Mouse (Mus musculus) MEL (cell line): Measurements from ENCODE around the gene Slco3a1.

Experiments used
- CTCF ChIP-seq, 3 experiments: IDR thresholded peaks in 2 of 3; conservative IDR thresholded peaks in 1 of 3; 2 replicates each; pipeline ENCODE4 v1.5.1; 2011 to 2012; ENCODE audit warnings: low read length in 3 of 3, low read depth in 2 of 3, mild to moderate bottlenecking in 2 of 3, improper control_type of control experiment in 1 of 3, inconsistent platforms in 1 of 3, mixed read lengths in 1 of 3, moderate library complexity in 1 of 3; ENCODE audit not compliant: control insufficient read depth in 1 of 3, insufficient read depth in 1 of 3, poor library complexity in 1 of 3, severe bottlenecking in 1 of 3
- GABPA ChIP-seq: IDR thresholded peaks from 2 replicates; pipeline ENCODE4 v1.6.1; 2012; ENCODE audit warnings: low read depth, mild to moderate bottlenecking, inconsistent platforms, low read length, improper control_type of control experiment, moderate library complexity
- NRF1 ChIP-seq: IDR thresholded peaks from 2 replicates; pipeline ENCODE4 v1.6.1; 2014; ENCODE audit warnings: low read depth, mild to moderate bottlenecking, inconsistent platforms, low read length, improper control_type of control experiment, moderate library complexity; ENCODE audit not compliant: poor library complexity, insufficient read depth, severe bottlenecking
- POLR2A ChIP-seq, 2 experiments: IDR thresholded peaks; 2 replicates each; pipeline ENCODE4 v1.6.1; 2011 to 2012; ENCODE audit warnings: low read length in 2 of 2, mild to moderate bottlenecking in 2 of 2, control low read depth in 1 of 2, improper control_type of control experiment in 1 of 2, low read depth in 1 of 2, moderate library complexity in 1 of 2; ENCODE audit not compliant: control insufficient read depth in 1 of 2, insufficient read depth in 1 of 2, poor library complexity in 1 of 2
- POLR2AphosphoS2 ChIP-seq: IDR thresholded peaks from 2 replicates; pipeline ENCODE4 v1.6.1; 2011; ENCODE audit warnings: low read length, improper control_type of control experiment

DNA sequence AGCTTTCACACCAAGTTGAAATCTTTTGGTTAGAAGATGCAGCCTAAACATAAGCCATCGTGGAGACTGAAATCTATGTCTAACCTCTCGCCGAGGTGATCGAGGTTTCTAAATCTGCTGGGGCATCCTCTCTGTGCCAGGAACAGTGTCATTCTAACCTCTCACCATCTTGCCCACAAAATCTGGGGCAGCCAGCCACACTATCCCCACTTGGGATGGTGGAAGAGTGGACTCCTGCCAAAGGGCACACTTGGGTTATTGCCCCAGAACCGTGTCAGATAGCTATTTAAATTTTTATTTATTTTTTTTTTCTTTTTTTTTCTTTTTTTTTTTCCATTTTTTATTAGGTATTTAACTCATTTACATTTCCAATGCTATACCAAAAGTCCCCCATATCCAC is 46.4 kb upstream of the Slco3a1 start:
- TF ChIP-seq NRF1, result no peak
- no peak for TF ChIP-seq CTCF (IDR thresholded peaks at IDR 0.05 in 2 of 3, conservative IDR thresholded peaks at IDR 0.05 in 1 of 3; ENCODE audit: control insufficient read depth in 1 of 3, insufficient read depth in 1 of 3, low read depth in 2 of 3, low read length in 3 of 3, poor library complexity in 1 of 3, severe bottlenecking in 1 of 3)
- TF ChIP-seq GABPA, result no peak
- TF ChIP-seq POLR2A (IDR thresholded peaks at IDR 0.05; ENCODE audit: control insufficient read depth in 1 of 2, insufficient read depth in 1 of 2, low read depth in 1 of 2, low read length in 2 of 2, poor library complexity in 1 of 2), result no peak
- no peak for TF ChIP-seq POLR2AphosphoS2
